Mouse (Mus musculus) ES-Bruce4 (cell line): ENCODE data around the gene Cmbl. TPM values are rescaled to one million over a fixed set of nuclear protein-coding genes. Genes with fewer than 3 reads are reported as not detected.
"Not testable (repeated sequence)": the region's sequence is repeated elsewhere in the genome, so short reads cannot be mapped to it uniquely, and the experiment has no call there.

Source experiments
- H3K27ac ChIP-seq: 2 replicates; pipeline ENCODE4 v1.5.1; 2012; ENCODE audit warnings: low read length, inconsistent platforms; ENCODE audit not compliant: insufficient read depth
- H3K27me3 ChIP-seq: 2 replicates; pipeline ENCODE4 v1.6.1; 2012; ENCODE audit warnings: mild to moderate bottlenecking, low read length, inconsistent platforms; ENCODE audit not compliant: control insufficient read depth, poor library complexity, insufficient read depth, severe bottlenecking
- H3K36me3 ChIP-seq: 2 replicates; pipeline ENCODE4 v1.6.1; 2012; ENCODE audit warnings: inconsistent platforms, mild to moderate bottlenecking, low read length, moderate library complexity; ENCODE audit not compliant: control insufficient read depth, poor library complexity, insufficient read depth, severe bottlenecking
- H3K4me1 ChIP-seq: one replicate; pipeline ENCODE4 v1.8.1; 2011; ENCODE audit warnings: low read length; ENCODE audit not compliant: control insufficient read depth, insufficient read depth
- H3K4me3 ChIP-seq: 2 replicates; pipeline ENCODE4 v1.5.1; 2011; ENCODE audit warnings: low read depth, mild to moderate bottlenecking, low read length
- H3K9ac ChIP-seq: 2 replicates; pipeline ENCODE4 v1.6.1; 2012; ENCODE audit warnings: low read depth, mild to moderate bottlenecking, inconsistent platforms; ENCODE audit not compliant: poor library complexity, severe bottlenecking
- H3K9me3 ChIP-seq: replicated peaks from 2 replicates; pipeline ENCODE4 v1.6.1; 2012; ENCODE audit warnings: mild to moderate bottlenecking, low read length, inconsistent platforms; ENCODE audit not compliant: control insufficient read depth, poor library complexity, insufficient read depth, severe bottlenecking
- CTCF ChIP-seq: IDR thresholded peaks from one replicate; pipeline ENCODE4 v1.8.1; 2011; ENCODE audit warnings: low read depth, low read length
- EP300 ChIP-seq: IDR thresholded peaks from 2 replicates; pipeline ENCODE4 v1.6.1; 2011; ENCODE audit warnings: low read depth, low read length; ENCODE audit not compliant: insufficient read depth
- POLR2A ChIP-seq: IDR thresholded peaks from one replicate; pipeline ENCODE4 v1.8.1; 2011; ENCODE audit warnings: low read length; ENCODE audit not compliant: insufficient read depth
- polyA plus RNA-seq: library from polyadenylated mRNA; stranded (reverse); fragments of >200 nt; gene quantifications from 2 replicates; pipeline ENCODE4 v1.2.4, GENCODE M21; 2011; ENCODE audit warnings: low read depth; ENCODE audit not compliant: missing spikeins, insufficient read depth, insufficient read length

Gene Cmbl
- polyA plus RNA-seq, 1 experiment = not detected

DNA sequence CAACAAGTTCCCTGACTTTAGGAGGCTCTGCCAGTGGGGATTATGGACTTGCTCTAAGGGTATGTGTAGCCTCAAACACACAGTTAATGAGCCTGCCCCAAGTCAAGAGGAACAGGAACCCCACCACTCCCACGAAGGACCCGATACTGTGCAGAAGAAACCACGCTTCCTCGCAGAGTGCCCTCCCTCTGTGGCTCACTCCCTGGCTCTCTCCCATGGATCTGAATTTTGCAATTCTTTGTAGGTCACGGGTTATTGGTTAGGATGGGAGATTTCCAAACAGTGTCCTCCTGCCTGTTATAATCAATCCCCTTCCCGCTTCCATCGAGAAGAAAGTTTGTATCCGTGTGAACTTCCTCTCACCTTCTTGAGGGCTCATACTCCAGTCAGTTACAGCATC lies 5.8 kb downstream of the Cmbl start:
- H3K27me3 ChIP-seq = no peaks in the 10 kb centered on the region
- no peak overlapping the region for H3K9ac ChIP-seq
- no peaks in the 10 kb centered on the region for H3K9me3 ChIP-seq
- no peak overlapping the region for H3K27ac ChIP-seq
- H3K36me3 ChIP-seq = no peaks in the 10 kb centered on the region
- H3K4me1 ChIP-seq = no peaks in the 10 kb centered on the region
- TF ChIP-seq EP300 = no peak
- TF ChIP-seq CTCF = no peak
- TF ChIP-seq POLR2A = no peak
- no peak overlapping the region for H3K4me3 ChIP-seq

GRCm38 (mm10) chr15:31571906-31572722 lies 6.9 kb downstream of the Cmbl start:
- no peaks in the 10 kb centered on the region for H3K36me3 ChIP-seq
- H3K9ac ChIP-seq = no peak overlapping the region
- H3K27me3 ChIP-seq = no peaks in the 10 kb centered on the region
- H3K9me3 ChIP-seq = no peaks in the 10 kb centered on the region
- TF ChIP-seq EP300 (no peak), CTCF (no peak), POLR2A (no peak)
- H3K4me1 ChIP-seq = no peaks in the 10 kb centered on the region
- no peak overlapping the region for H3K4me3 ChIP-seq
- no peak overlapping the region for H3K27ac ChIP-seq

DNA sequence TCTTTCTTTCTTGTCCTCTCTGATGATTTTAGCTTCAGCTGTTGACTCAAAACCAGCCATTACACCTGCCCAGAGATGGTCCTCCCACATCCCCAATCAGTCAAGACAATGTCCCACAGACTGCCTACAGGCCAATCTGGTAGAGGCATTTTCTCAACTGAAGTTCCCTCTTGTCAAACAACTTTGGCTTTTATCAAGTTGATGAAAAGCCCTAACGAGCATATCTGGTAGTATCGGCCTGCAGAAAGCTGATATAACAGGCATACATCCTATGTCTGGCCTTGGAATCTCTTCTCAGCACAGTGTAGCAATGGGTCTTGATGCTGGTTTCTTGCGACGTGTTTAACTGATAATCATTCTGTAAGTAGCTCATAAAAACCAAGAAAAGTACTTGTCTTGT lies 8.1 kb downstream of the Cmbl start:
- H3K9me3 ChIP-seq = no peaks in the 10 kb centered on the region

DNA sequence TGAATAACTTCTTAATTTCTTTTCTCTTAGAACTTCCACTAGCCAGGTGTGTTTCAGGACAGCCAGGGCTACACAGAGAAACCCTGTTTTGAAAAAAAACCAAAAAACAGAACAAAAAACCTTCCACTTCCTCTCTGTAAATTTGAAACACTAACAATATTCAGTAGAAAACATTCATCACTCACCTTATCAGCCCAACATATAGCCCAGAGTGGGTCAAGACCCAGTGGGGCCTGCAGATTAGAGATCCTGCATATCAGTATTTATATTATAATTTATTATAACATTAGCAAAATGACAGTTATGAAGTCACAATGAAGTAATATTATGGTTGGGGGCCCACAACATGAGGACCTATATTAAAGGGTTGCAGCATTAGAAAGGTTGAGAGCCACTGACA lies 8.5 kb downstream of the Cmbl start:
- H3K27ac ChIP-seq = no peak overlapping the region
- H3K36me3 ChIP-seq = no peaks in the 10 kb centered on the region
- no peak overlapping the region for H3K4me3 ChIP-seq
- no peaks in the 10 kb centered on the region for H3K27me3 ChIP-seq
- H3K9ac ChIP-seq = no peak overlapping the region
- H3K4me1 ChIP-seq = no peaks in the 10 kb centered on the region
- H3K9me3 ChIP-seq = no peaks in the 10 kb centered on the region
- TF ChIP-seq CTCF (no peak), POLR2A (no peak)

More for the DNA sequence above, 8.1 kb downstream of the Cmbl start:
- Histone ChIP-seq H3K27ac (no peak overlapping the region), H3K27me3 (no peaks in the 10 kb centered on the region), H3K4me3 (no peak overlapping the region), H3K4me1 (no peaks in the 10 kb centered on the region), H3K9ac (no peak overlapping the region), H3K36me3 (no peaks in the 10 kb centered on the region)
- TF ChIP-seq EP300 (no peak), CTCF (no peak), POLR2A (no peak)

GRCm38 (mm10) chr15:31576076-31576475 lies 10.9 kb downstream of the Cmbl start:
- TF ChIP-seq POLR2A (no peak), CTCF (no peak), EP300 (no peak)
- H3K9ac ChIP-seq = no peak overlapping the region
- no peaks in the 10 kb centered on the region for H3K9me3 ChIP-seq
- H3K27me3 ChIP-seq = no peaks in the 10 kb centered on the region
- H3K36me3 ChIP-seq = no peaks in the 10 kb centered on the region
- no peak overlapping the region for H3K27ac ChIP-seq
- no peak overlapping the region for H3K4me3 ChIP-seq
- no peaks in the 10 kb centered on the region for H3K4me1 ChIP-seq

DNA sequence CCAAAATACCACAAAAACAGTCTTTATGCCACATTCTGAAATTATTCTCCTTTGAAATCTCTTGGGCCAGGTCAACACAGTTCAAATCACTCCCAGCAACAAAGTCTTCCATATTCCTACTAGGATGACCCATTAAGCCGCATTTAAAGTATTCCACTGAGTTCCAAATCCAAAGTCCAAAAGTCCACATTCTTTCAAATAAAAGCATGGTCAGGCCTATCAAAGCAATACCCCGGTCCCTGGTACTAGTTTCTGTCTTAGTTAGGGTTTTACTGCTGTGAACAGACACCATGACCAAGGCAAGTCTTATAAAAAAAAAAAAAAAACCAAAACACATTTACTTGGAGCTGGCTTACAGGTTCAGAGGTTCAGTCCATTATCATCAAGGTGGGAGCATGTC lies 15.9 kb downstream of the Cmbl start:
- H3K9me3 ChIP-seq, H3K9ac ChIP-seq, H3K27ac ChIP-seq, H3K4me3 ChIP-seq, H3K27me3 ChIP-seq, H3K4me1 ChIP-seq, H3K36me3 ChIP-seq: not testable (repeated sequence)
